Mouse (Mus musculus): Measurements from ENCODE around the gene Plxnd1.

- TF ChIP-seq CTCF (IDR thresholded peaks at IDR 0.05; ENCODE audit: control insufficient read depth, insufficient read depth, insufficient replicate concordance, low read depth, low read length) (no peak), POLR2A (IDR thresholded peaks at IDR 0.05; ENCODE audit: control insufficient read depth, low read depth, low read length) (no peak)
Measured at GRCm38 (mm10) chr6:115984580-115984979, 10.2 kb downstream of the Plxnd1 start.

Measured in testis, adult 2 months (tissue).